ENCODE assay signal across 9 mouse cellular contexts in the genomic region with DNA sequence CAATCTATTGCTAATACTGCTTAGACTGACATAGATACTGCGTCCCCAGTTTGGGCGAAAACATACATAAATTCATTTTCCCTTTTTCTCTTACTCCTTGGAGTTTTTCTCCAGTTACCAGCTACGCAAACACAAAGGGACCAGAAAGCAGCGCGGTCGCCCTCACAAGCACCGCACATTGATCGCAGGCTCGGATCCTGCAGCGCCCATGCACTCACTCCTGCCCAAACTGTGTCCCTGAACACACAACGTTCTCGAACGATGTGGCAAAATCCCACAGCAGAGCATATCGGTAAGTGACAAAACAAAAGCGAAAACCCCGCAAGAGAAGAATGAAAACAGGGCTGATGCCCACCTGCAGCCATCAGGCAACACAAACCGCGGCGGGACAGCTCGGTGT. TPM values are rescaled to one million over a fixed set of nuclear protein-coding genes. Genes with fewer than 3 reads are reported as not detected.
DNase-seq lines count a peak whose midpoint lies in the region; ATAC-seq and TF ChIP-seq lines count a peak whose summit lies in the region.
"Had no signal": no experiment of that assay in that cellular context is flagged by ENCODE, and none has a peak within 500 bp of the region (broad histone marks: within the 10 kb centered on the region; RNA-seq: fewer than 3 reads in every experiment).

No protein-coding gene starts in this region.

- WGBS in kidney, embryonic 16.5 days, result 0% methylated on average over 20 of the region's 20 CpGs
- 2% methylated on average over 20 of the region's 20 CpGs for WGBS in embryonic facial prominence, embryonic 10.5 days
- 2% methylated on average over 20 of the region's 20 CpGs for WGBS in midbrain, embryonic 10.5 days

- no peak for TF ChIP-seq CTCF in G1E (IDR thresholded peaks at IDR 0.05; ENCODE audit: low read depth, low read length)

- no peaks in the 10 kb centered on the region for H3K27me3 ChIP-seq in kidney, embryonic 16.5 days (ENCODE audit: insufficient read depth, low read length)
- H3K27me3 ChIP-seq in G1E (ENCODE audit: insufficient read depth, low read length), result no peaks in the 10 kb centered on the region
- no peaks in the 10 kb centered on the region for H3K27me3 ChIP-seq in embryonic facial prominence, embryonic 10.5 days (replicated peaks; ENCODE audit: low read depth, poor library complexity, severe bottlenecking)
- no peaks in the 10 kb centered on the region for H3K27me3 ChIP-seq in midbrain, embryonic 10.5 days (ENCODE audit: low read depth, poor library complexity, severe bottlenecking)

- H3K4me3 ChIP-seq in kidney, embryonic 16.5 days (ENCODE audit: low read length), result peak overlapping the region; percentile 69
- peak overlapping the region; percentile 78 for H3K4me3 ChIP-seq in G1E (ENCODE audit: low read depth, low read length)
- peak overlapping the region; percentile 66 for H3K4me3 ChIP-seq in embryonic facial prominence, embryonic 10.5 days
- H3K4me3 ChIP-seq in midbrain, embryonic 10.5 days, result peak overlapping the region; percentile 65

- peaks cover 9% of the 10 kb centered on the region for H3K36me3 ChIP-seq in kidney, embryonic 16.5 days (ENCODE audit: insufficient read depth, low read length)
- peaks cover 15% of the 10 kb centered on the region for H3K36me3 ChIP-seq in G1E (replicated peaks)
- peaks cover 26% of the 10 kb centered on the region for H3K36me3 ChIP-seq in embryonic facial prominence, embryonic 10.5 days (replicated peaks)
- peaks cover 32% of the 10 kb centered on the region for H3K36me3 ChIP-seq in midbrain, embryonic 10.5 days

- DNase-seq in kidney, adult 11 months, result no peak
- DNase-seq in G1E (ENCODE audit: low spot score), result no peak
- DNase-seq in embryonic facial prominence, embryonic 10.5 days (ENCODE audit: low spot score), result no peak
- DNase-seq in midbrain, embryonic 10.5 days (ENCODE audit: low spot score), result no peak
- DNase-seq in B cell, adult 2 months, result no peak
- DNase-seq in ovary, postnatal 10 days (ENCODE audit: low spot score), result no peak

- peak overlapping the region; percentile 75 for H3K9ac ChIP-seq in kidney, embryonic 16.5 days (replicated peaks; ENCODE audit: low read length)

- peak overlapping the region; percentile 37 for H3K27ac ChIP-seq in kidney, embryonic 16.5 days (ENCODE audit: low read length)
- peak overlapping the region; percentile 81 for H3K27ac ChIP-seq in embryonic facial prominence, embryonic 10.5 days (replicated peaks)
- H3K27ac ChIP-seq in midbrain, embryonic 10.5 days (replicated peaks), result peak overlapping the region; percentile 81

- ATAC-seq in kidney, embryonic 16.5 days (ENCODE audit: low FRiP score, low TSS enrichment), result peak; percentile 64; the same call in 1 of the 2 replicates
- ATAC-seq in G1E (ENCODE audit: extremely low read depth, insufficient number of reproducible peaks, low FRiP score, poor library complexity, severe bottlenecking), result peak; percentile 17; the same call in 1 of the 2 replicates
- peak; percentile 39 for ATAC-seq in inflammation-experienced regulatory T-cells, adult 6 months

- H3K9me3 ChIP-seq in kidney, embryonic 16.5 days (ENCODE audit: low read length), result no peaks in the 10 kb centered on the region; the same call in 1 of the 2 replicates
- H3K9me3 ChIP-seq in G1E (replicated peaks), result no peaks in the 10 kb centered on the region
- peaks cover 20% of the 10 kb centered on the region for H3K9me3 ChIP-seq in embryonic facial prominence, embryonic 10.5 days
- H3K9me3 ChIP-seq in midbrain, embryonic 10.5 days (replicated peaks), result peaks cover 33% of the 10 kb centered on the region

- H3K4me1 ChIP-seq in kidney, embryonic 16.5 days (ENCODE audit: insufficient read depth, low read length), result 0 out of 2 replicates have a peak, but pooled peaks cover 2% of the 10 kb centered on the region
- peaks cover 5% of the 10 kb centered on the region for H3K4me1 ChIP-seq in G1E (ENCODE audit: insufficient read depth, low read depth, low read length)
- no peaks in the 10 kb centered on the region for H3K4me1 ChIP-seq in embryonic facial prominence, embryonic 10.5 days
- H3K4me1 ChIP-seq in midbrain, embryonic 10.5 days, result no peaks in the 10 kb centered on the region

- H3K4me2 ChIP-seq in kidney, embryonic 16.5 days (replicated peaks; ENCODE audit: low read depth, low read length), result peak overlapping the region; percentile 60

RNA-seq across cellular contexts. Expression of a gene that starts 0.4 kb away (rescaled TPM):
- polyA plus RNA-seq in kidney, embryonic 16.5 days (2015; fragmentation: Nextera tagmentation; extraction: Ambion mirVana), result 9.7 and 11.2 TPM in 2 replicates
- total RNA-seq in G1E (2014; fragmentation: Nextera tagmentation) (33.8 and 39.0 TPM in 2 replicates), G1E (2017) (25.9 and 30.8 TPM in 2 replicates)
- polyA plus RNA-seq in G1E (2012), result 2.4 and 3.0 TPM in 2 replicates
- 15.0 and 15.8 TPM in 2 replicates for polyA plus RNA-seq in embryonic facial prominence, embryonic 10.5 days (2016; fragmentation: Nextera tagmentation; extraction: Ambion mirVana)
- 10 to 100 TPM; 26.2 to 35.3 (median 28.8) TPM for polyA plus RNA-seq in inflammation-experienced regulatory T-cells, adult 6 months (2017; shearing (Covaris generic))
- 11.7 and 11.8 TPM in 2 replicates for polyA plus RNA-seq in midbrain, embryonic 10.5 days (2016; fragmentation: Nextera tagmentation; extraction: Ambion mirVana)

RNA-seq across cellular contexts. Expression of a gene that starts 57.3 kb away (rescaled TPM):
- polyA plus RNA-seq in kidney, embryonic 16.5 days (2015; fragmentation: Nextera tagmentation; extraction: Ambion mirVana), result not detected in 2 replicates
- not detected in 2 replicates for total RNA-seq in G1E (2014; fragmentation: Nextera tagmentation)
- total RNA-seq in G1E (2017), result 0.05 and 0.12 TPM in 2 replicates
- not detected in 2 replicates for polyA plus RNA-seq in G1E (2012)
- not detected in 2 replicates for polyA plus RNA-seq in embryonic facial prominence, embryonic 10.5 days (2016; fragmentation: Nextera tagmentation; extraction: Ambion mirVana)
- not detected for polyA plus RNA-seq in inflammation-experienced regulatory T-cells, adult 6 months (2017; shearing (Covaris generic))
- not detected in 2 replicates for polyA plus RNA-seq in midbrain, embryonic 10.5 days (2016; fragmentation: Nextera tagmentation; extraction: Ambion mirVana)
- total RNA-seq: gastrocnemius, postnatal 4 days had no signal
